Mouse (Mus musculus): ENCODE data around the gene Gm28041. TPM values are rescaled to one million over a fixed set of nuclear protein-coding genes. Genes with fewer than 3 reads are reported as not detected.

Gm28041 gene
- polyA plus RNA-seq, 1 experiment from 2014 or later: not detected

DNA sequence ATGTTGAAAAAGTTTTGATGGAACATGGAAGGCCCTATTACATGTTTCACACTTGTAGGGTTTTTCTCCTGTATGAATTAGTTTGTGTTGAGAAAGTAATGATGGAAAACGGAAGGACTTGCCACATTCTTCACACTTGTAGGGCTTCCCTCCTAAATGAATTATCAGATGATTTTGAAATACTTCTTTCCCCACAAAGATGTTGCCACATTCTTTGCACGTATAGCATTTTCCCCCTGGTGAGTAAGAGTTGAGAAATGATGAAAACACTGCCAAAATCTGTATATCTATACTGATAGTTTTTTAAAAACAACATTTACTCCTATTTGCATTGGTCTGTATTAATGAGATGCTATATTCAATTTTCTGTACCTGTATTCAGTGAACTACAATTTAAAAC, 32.1 kb downstream of the Gm28041 start:
- H3K4me2 ChIP-seq: no peak overlapping the region
- no peaks in the 10 kb centered on the region for H3K4me1 ChIP-seq
- H3K27me3 ChIP-seq (replicated peaks): no peaks in the 10 kb centered on the region
- no peaks in the 10 kb centered on the region for H3K36me3 ChIP-seq (replicated peaks)
- no peak for ATAC-seq (replicated peaks)
- H3K4me3 ChIP-seq: no peak overlapping the region
- 93% methylated on average over 2 of the region's 2 CpGs for WGBS
- H3K9ac ChIP-seq: no peak overlapping the region
- no peaks in the 10 kb centered on the region for H3K9me3 ChIP-seq
- no peak overlapping the region for H3K27ac ChIP-seq

GRCm38 (mm10) chr13:67332877-67333276, 42.7 kb downstream of the Gm28041 start:
- Histone ChIP-seq H3K4me2 (peak overlapping the region; percentile 61), H3K4me3 (peak overlapping the region; percentile 47), H3K36me3 (replicated peaks) (no peaks in the 10 kb centered on the region), H3K9me3 (no peaks in the 10 kb centered on the region), H3K27me3 (replicated peaks) (no peaks in the 10 kb centered on the region), H3K9ac (peak overlapping the region; percentile 30), H3K4me1 (peaks cover 9% of the 10 kb centered on the region), H3K27ac (no peak overlapping the region)
- 57% methylated on average over 1 of the region's 1 CpGs for WGBS
- ATAC-seq (replicated peaks): peak; percentile 48

- 18% methylated on average over 17 of the region's 17 CpGs for WGBS
- Histone ChIP-seq H3K27me3 (replicated peaks) (no peaks in the 10 kb centered on the region), H3K9ac (peak within 1 kb of the TSS; percentile 30), H3K9me3 (no peaks in the 10 kb centered on the region), H3K36me3 (replicated peaks) (no peaks in the 10 kb centered on the region), H3K4me1 (peaks cover 9% of the 10 kb centered on the region), H3K4me3 (peak within 1 kb of the TSS; percentile 47), H3K27ac (no peak within 1 kb of the TSS), H3K4me2 (peak within 1 kb of the TSS; percentile 61)
- peak; percentile 95 for ATAC-seq (replicated peaks)
These were observed 43.4 kb downstream of the Gm28041 start, which contains the start of gene Zfp595 for GRCm38 (mm10) chr13:67332019-67332724. Gene Zfp595 (minus strand): TSS chr13:67332570.

DNA sequence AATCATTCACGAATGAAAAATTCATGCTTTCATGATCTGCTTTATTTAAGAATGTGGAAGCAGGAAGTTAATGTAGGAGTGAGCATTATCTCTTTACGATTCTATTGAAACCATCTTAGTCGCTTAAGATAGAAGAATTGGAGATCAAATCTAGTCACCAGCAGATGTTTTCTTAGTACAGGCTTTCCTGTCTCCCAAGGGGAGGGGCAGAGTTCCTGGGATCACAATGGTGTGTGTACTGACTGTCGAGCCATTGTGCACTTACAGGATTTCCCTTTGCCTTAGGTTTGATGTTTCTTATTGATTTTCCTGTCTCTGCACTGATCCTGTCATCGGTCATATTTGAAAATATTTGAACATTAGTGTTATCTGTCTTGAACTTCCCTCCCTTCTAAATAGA, 68.8 kb downstream of the Gm28041 start:
- peak overlapping the region; percentile 82 for H3K4me3 ChIP-seq
- peak overlapping the region; percentile 74 for H3K27ac ChIP-seq
- H3K9me3 ChIP-seq: no peaks in the 10 kb centered on the region
- H3K4me1 ChIP-seq: peaks cover 11% of the 10 kb centered on the region
- H3K4me2 ChIP-seq: peak overlapping the region; percentile 81
- 31% methylated on average over 5 of the region's 5 CpGs for WGBS
- no peaks in the 10 kb centered on the region for H3K27me3 ChIP-seq (replicated peaks)
- H3K9ac ChIP-seq: peak overlapping the region; percentile 38
- peak; percentile 65 for ATAC-seq (replicated peaks)
- H3K36me3 ChIP-seq (replicated peaks): no peaks in the 10 kb centered on the region

- 13% methylated on average over 16 of the region's 16 CpGs for whole genome bisulfite sequencing
- Histone ChIP-seq H3K4me3 (peak within 1 kb of the TSS; percentile 82), H3K4me2 (peak within 1 kb of the TSS; percentile 81), H3K27me3 (replicated peaks) (no peaks in the 10 kb centered on the region), H3K27ac (peak within 1 kb of the TSS; percentile 74), H3K9me3 (no peaks in the 10 kb centered on the region), H3K9ac (peak within 1 kb of the TSS; percentile 74), H3K36me3 (replicated peaks) (no peaks in the 10 kb centered on the region), H3K4me1 (peaks cover 11% of the 10 kb centered on the region)
- peak; percentile 100 for ATAC-seq (replicated peaks)
These were observed 69.5 kb downstream of the Gm28041 start, which contains the start of gene Zfp457 for GRCm38 (mm10) chr13:67305822-67306672. Gene Zfp457 (minus strand): TSS chr13:67306485.

Other genes with a start within 250 kb of the Gm28041 start
- 6.1 and 6.2 TPM in 2 replicates for gene Rsl1, start 202.6 kb downstream of the Gm28041 start, polyA plus RNA-seq (2015; fragmentation: Nextera tagmentation; extraction: Ambion mirVana)
- 2.0 and 2.9 TPM in 2 replicates for gene Zfp455, start 181.2 kb downstream of the Gm28041 start, polyA plus RNA-seq (2015; fragmentation: Nextera tagmentation; extraction: Ambion mirVana)
- 5.1 and 6.3 TPM in 2 replicates for gene Zfp458, start 97.3 kb downstream of the Gm28041 start, polyA plus RNA-seq (2015; fragmentation: Nextera tagmentation; extraction: Ambion mirVana)
- 0.91 and 1.5 TPM in 2 replicates for gene Zfp457, start 69.2 kb downstream of the Gm28041 start, polyA plus RNA-seq (2015; fragmentation: Nextera tagmentation; extraction: Ambion mirVana)
- gene Zfp595, start 43.2 kb downstream of the Gm28041 start, polyA plus RNA-seq (2015; fragmentation: Nextera tagmentation; extraction: Ambion mirVana): 1.4 and 1.6 TPM in 2 replicates
- gene Gm28044, start 15.2 kb downstream of the Gm28041 start, polyA plus RNA-seq (2015; fragmentation: Nextera tagmentation; extraction: Ambion mirVana): not detected in 2 replicates
- gene Zfp953, start 15.1 kb downstream of the Gm28041 start, polyA plus RNA-seq (2015; fragmentation: Nextera tagmentation; extraction: Ambion mirVana): 0.49 and 0.68 TPM in 2 replicates
- 0.53 and 0.79 TPM in 2 replicates for gene Zfp456, start 77 bp upstream of the Gm28041 start, polyA plus RNA-seq (2015; fragmentation: Nextera tagmentation; extraction: Ambion mirVana)
- 4.2 and 4.9 TPM in 2 replicates for gene Zfp429, start 24.1 kb upstream of the Gm28041 start, polyA plus RNA-seq (2015; fragmentation: Nextera tagmentation; extraction: Ambion mirVana)
- 1.0 and 1.3 TPM in 2 replicates for gene Zfp459, start 45.7 kb upstream of the Gm28041 start, polyA plus RNA-seq (2015; fragmentation: Nextera tagmentation; extraction: Ambion mirVana)
- 5.6 and 6.6 TPM in 2 replicates for gene Zfp874a, start 75.9 kb upstream of the Gm28041 start, polyA plus RNA-seq (2015; fragmentation: Nextera tagmentation; extraction: Ambion mirVana)
- gene Zfp874b, start 108.5 kb upstream of the Gm28041 start, polyA plus RNA-seq (2015; fragmentation: Nextera tagmentation; extraction: Ambion mirVana): 2.3 and 3.0 TPM in 2 replicates
- 13.0 and 13.7 TPM in 2 replicates for gene Zfp58, start 124.8 kb upstream of the Gm28041 start, polyA plus RNA-seq (2015; fragmentation: Nextera tagmentation; extraction: Ambion mirVana)
- not detected in 2 replicates for gene Gm26965, start 150.4 kb upstream of the Gm28041 start, polyA plus RNA-seq (2015; fragmentation: Nextera tagmentation; extraction: Ambion mirVana)
- gene Zfp87, start 150.4 kb upstream of the Gm28041 start, polyA plus RNA-seq (2015; fragmentation: Nextera tagmentation; extraction: Ambion mirVana): 36.8 and 39.6 TPM in 2 replicates
- gene Zfp748, start 178.1 kb upstream of the Gm28041 start, polyA plus RNA-seq (2015; fragmentation: Nextera tagmentation; extraction: Ambion mirVana): 13.4 and 14.7 TPM in 2 replicates
- 4.7 and 4.9 TPM in 2 replicates for gene Zfp729b, start 234.0 kb upstream of the Gm28041 start, polyA plus RNA-seq (2015; fragmentation: Nextera tagmentation; extraction: Ambion mirVana)

All from midbrain, embryonic 15.5 days (tissue).